Mouse (Mus musculus) bone marrow macrophage, adult 2 months (primary cell): ENCODE results near the gene Tango6. TPM values are rescaled to one million over a fixed set of nuclear protein-coding genes. Genes with fewer than 3 reads are reported as not detected.
"Not testable (repeated sequence)": the region's sequence is repeated elsewhere in the genome, so short reads cannot be mapped to it uniquely, and the experiment has no call there.

Source experiments
- H3K27ac ChIP-seq: 2 replicates; pipeline ENCODE4 v1.5.1; 2012; ENCODE audit warnings: low read depth, low read length; ENCODE audit not compliant: insufficient read depth
- H3K4me1 ChIP-seq: 2 replicates; pipeline ENCODE4 v1.6.1; 2012; ENCODE audit warnings: low read length; ENCODE audit not compliant: control insufficient read depth, insufficient read depth
- H3K4me3 ChIP-seq: 2 replicates; pipeline ENCODE4 v1.5.1; 2012; ENCODE audit warnings: mild to moderate bottlenecking, low read length, moderate library complexity; ENCODE audit not compliant: insufficient read depth
- CTCF ChIP-seq: IDR thresholded peaks from 2 replicates; pipeline ENCODE4 v1.5.1; 2012; ENCODE audit warnings: low read depth, mild to moderate bottlenecking, low read length, moderate library complexity
- POLR2A ChIP-seq: IDR thresholded peaks from 2 replicates; pipeline ENCODE4 v1.6.1; 2012; ENCODE audit warnings: mild to moderate bottlenecking, low read depth, low read length, borderline replicate concordance
- polyA plus RNA-seq: library from polyadenylated mRNA; stranded (reverse); fragments of >200 nt; gene quantifications from 2 replicates; pipeline ENCODE4 v1.2.4, GENCODE M21; 2012; ENCODE audit not compliant: missing spikeins, insufficient read depth, insufficient read length

Gene Tango6
- polyA plus RNA-seq, 1 experiment = 1.1 TPM

DNA sequence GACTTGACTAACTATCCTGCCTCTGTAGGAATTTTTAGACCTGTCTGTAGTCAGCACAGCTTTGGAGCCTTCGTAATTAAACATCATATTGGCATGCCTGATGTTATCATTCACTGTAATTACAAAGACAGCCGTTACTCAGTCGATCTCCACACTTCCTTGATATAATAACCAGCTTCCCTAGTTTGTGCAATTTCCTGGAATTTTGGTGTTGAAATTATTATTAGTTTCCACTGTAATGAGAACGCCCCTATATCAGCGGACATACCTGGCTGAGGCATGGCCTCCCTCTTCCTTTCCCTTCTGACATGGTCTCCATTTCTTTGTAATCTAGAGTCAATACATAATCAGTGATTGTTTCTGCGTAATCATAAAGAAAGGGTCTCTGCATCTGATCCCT lies 89.2 kb downstream of the Tango6 start:
- H3K4me1 ChIP-seq = peaks cover 2% of the 10 kb centered on the region; the same call in 1 of the 2 replicates
- no peak overlapping the region for H3K4me3 ChIP-seq
- no peak for TF ChIP-seq POLR2A
- no peak for TF ChIP-seq CTCF
- no peak overlapping the region for H3K27ac ChIP-seq

DNA sequence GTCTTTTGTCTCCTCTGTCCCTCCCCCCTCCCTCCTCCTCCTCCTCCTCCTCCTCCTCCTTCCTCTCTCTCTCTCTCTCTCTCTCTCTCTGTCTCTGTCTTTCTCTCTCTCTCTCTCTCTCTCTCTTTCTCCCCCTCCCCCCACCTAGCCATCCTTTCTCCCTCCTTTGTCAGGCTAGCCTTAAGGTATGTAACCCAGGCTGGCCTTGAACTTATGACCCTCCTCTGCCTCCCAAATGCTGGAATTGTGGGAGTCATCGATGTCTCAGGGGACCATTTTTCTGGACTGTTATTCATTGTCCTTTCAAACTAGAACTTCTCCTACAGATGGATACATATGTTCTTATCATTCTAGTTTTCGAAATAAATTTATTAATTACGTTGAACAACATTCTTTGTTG lies 89.6 kb downstream of the Tango6 start:
- Histone ChIP-seq H3K4me1 (peaks cover 2% of the 10 kb centered on the region; the same call in 1 of the 2 replicates), H3K27ac (no peak overlapping the region), H3K4me3 (no peak overlapping the region)
- TF ChIP-seq POLR2A = no peak
- TF ChIP-seq CTCF = no peak

DNA sequence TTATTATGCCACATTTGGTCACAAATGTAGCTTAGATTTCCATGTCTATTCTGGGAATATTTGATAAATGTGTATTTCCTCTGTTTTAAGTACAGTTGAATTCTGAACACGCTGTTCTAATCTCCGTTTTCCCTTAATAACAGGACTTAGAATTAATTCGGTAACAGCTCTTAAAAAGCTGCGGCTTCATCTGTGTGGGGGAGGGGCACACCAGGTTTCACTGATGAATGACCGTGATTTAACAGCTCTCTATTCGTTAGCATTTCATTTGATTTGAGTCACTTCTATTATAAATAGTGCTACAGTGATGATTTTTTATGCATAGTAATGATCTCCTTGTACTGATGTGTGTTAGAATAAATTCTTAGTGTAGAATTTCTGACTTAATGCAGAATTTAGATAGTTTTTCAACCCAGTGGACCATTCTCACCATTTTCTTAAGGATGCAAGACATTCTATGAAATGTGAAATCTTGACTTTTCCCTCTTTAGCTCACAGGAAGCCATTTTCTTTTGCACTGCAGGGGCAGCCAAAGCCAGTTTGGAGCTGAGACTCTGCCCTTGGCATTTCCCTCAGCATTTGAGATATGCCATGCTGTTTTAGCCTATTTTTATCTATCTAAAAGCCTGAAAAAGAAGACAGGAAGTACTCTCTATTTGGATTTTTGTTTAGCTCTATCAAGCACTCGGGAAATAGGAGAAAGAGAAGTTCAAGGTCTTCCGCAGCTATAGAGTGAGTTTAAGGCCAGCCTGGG lies 91.9 kb downstream of the Tango6 start:
- H3K4me1 ChIP-seq = peaks cover 2% of the 10 kb centered on the region; the same call in 1 of the 2 replicates
- H3K4me3 ChIP-seq = no peak overlapping the region
- no peak overlapping the region for H3K27ac ChIP-seq
- TF ChIP-seq CTCF = no peak
- TF ChIP-seq POLR2A = no peak

DNA sequence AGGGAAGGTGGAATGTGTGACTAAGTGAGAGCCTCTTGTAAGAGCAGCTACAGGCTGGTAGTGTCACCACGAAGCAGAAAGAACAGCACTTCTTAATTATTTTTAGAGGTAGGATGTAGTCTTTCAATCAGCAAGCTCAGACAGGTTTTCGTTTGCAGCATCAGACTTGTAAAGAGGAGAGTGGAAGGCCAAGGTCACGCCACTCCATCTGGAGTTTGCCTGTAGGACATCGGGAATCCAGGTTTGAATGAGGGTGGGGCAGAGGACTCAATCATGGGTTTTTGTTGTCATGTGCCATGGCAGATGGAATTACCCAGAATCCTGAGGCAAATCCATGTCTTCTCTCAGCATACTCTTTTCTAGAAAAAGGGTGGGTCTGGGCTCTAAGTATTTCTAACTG lies 106.8 kb downstream of the Tango6 start:
- TF ChIP-seq CTCF (no peak), POLR2A (no peak)
- no peaks in the 10 kb centered on the region for H3K4me1 ChIP-seq
- H3K27ac ChIP-seq = no peak overlapping the region
- no peak overlapping the region for H3K4me3 ChIP-seq

DNA sequence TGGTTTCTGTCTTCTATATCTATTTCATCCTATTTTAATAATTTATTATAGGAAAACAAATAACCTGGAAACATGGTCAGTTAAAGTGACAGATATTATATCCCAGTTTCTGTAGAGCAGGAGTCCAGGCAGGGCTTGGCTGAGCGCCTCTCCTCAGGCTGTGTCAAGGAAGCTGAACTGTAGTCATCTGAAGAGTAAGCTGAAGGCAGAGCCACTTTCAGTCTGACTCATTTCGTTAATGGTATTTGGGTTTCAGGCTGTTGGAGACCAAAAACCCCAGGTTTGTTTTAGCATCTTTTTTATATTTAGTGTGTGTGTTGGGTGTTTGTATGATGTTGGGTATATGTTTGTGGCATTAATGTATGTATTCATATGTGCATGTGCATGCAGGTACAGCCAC lies 112.0 kb downstream of the Tango6 start:
- no peak overlapping the region for H3K4me3 ChIP-seq
- TF ChIP-seq POLR2A (no peak), CTCF (no peak)

DNA sequence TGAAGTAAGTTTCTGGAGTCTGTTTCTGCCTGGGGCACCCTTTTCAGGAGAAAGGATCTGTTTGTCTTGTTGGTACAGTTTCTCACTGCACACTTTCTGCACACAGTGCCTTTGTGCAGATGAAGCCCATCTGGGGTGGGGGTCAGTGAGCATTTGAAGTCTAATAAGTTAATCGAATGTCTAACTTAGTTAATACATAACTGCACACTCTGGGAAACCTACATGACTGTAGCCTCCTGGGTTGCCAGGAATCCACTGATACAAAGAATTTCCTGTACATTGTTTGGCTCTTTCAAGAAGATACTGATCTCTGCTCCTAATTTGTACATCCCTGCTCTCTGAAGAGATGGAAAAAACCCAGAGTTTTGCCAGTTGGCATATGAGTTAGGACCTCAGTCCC lies 117.0 kb downstream of the Tango6 start:
- H3K4me3 ChIP-seq = no peak overlapping the region
- TF ChIP-seq CTCF (no peak), POLR2A (no peak)
- H3K27ac ChIP-seq = no peak overlapping the region
- H3K4me1 ChIP-seq = no peaks in the 10 kb centered on the region

More for the DNA sequence above, 112.0 kb downstream of the Tango6 start:
- no peak overlapping the region for H3K27ac ChIP-seq
- no peaks in the 10 kb centered on the region for H3K4me1 ChIP-seq

DNA sequence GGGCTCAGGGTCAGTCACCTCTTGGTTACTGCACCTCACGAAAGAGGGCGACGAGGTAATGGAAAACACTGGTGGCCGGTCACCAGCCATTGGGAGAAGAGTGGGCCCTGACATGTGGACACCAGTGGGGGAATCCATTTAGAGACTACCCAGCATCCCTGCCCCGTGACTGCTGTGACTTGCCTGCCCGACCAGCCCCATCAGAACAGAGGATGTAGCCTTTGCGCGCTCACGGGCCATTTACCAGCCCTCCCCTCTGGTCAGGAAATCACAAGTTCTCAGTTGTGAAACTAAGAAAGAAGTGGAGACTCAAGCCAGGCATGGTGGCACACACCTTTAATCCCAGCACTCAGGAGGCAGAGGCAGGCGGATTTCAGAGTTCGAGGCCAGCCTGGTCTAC lies 118.4 kb downstream of the Tango6 start:
- TF ChIP-seq CTCF (no peak), POLR2A (no peak)
- no peak overlapping the region for H3K4me3 ChIP-seq

DNA sequence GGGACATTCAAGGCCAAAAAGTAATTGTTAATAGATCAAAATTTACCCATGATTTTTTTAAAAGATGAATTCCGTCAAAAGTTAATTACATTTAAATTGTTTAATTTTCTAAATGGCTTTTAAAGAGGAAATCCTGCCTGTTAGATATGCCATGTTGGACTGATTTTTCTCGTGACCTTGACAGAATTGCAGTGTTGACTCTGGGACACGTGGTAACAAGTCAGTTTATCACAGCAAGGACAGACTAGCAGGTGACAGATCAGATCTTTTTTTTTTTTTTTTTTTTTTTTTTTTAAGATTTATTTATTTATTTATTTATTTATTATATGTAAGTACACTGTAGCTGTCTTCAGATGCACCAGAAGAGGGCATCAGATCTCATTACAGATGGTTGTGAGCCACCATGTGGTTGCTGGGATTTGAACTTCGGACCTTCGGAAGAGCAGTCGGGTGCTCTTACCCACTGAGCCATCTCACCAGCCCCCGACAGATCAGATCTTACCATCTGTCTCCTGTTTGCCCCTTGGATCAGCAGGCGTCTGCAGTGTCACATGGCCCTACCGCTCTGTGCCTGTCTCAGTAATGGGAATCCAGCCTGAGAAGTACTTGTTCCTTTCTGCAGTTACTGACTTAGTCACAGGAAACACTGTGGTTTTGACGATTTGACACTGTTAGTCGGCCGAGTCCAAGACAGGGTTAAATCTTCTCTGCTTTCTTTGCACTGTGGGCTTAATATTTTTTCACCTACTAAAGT lies 119.7 kb downstream of the Tango6 start:
- H3K4me1 ChIP-seq, H3K27ac ChIP-seq, H3K4me3 ChIP-seq: not testable (repeated sequence)

More for the DNA sequence above, 118.4 kb downstream of the Tango6 start:
- no peak overlapping the region for H3K27ac ChIP-seq
- no peaks in the 10 kb centered on the region for H3K4me1 ChIP-seq

DNA sequence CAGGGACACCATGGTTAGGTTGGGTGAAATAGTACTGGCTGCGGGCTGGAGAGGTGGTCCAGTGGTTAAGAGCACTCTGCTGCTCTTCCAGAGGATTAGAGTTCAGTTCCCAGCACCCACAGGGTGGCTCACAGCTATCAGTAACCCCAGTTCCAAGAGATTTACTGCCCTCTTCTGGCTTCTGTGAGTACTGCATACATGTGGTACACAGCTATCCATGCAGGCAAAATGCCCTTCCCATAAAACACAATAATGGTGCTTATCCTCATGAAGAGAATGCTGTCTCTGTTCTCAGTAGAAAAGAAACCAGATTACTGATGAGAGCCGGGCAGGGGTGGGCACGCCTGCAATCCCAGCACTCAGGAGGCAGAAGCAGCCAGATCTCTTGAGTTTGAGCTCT lies 123.0 kb downstream of the Tango6 start:
- no peak for TF ChIP-seq POLR2A
- TF ChIP-seq CTCF = no peak
- Histone ChIP-seq H3K27ac (no peak overlapping the region), H3K4me1 (no peaks in the 10 kb centered on the region), H3K4me3 (no peak overlapping the region)

DNA sequence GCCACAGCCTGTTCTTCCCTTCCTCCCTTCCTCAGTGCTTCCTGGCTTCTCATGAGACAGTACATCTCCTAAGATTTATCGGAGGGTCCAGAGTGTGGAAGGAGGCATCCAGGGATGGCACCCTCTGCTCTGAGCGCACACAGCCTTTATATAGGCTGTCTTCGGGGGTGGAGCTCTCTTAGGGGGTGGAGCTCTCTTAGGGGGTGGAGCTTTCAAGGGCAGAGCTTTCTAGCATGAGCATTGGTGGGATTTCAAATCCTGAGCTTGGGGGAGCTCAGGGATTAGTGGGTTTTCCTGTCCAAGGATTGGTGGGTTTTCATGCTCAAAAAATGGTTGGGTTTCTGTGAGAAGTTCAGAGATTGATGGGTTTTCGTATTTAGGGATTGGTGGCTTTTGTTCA lies 124.6 kb downstream of the Tango6 start:
- Histone ChIP-seq H3K4me1 (no peaks in the 10 kb centered on the region), H3K27ac (no peak overlapping the region), H3K4me3 (no peak overlapping the region)
- TF ChIP-seq POLR2A = no peak
- no peak for TF ChIP-seq CTCF
